Mouse (Mus musculus) testis, adult 2 months (tissue): ENCODE measurements around the gene Prkn.

Experiments
- CTCF ChIP-seq: fragments of 200-500 bp; IDR thresholded peaks from 2 replicates; pipeline ENCODE4 v1.5.1; 2012; ENCODE audit warnings: low read depth, mild to moderate bottlenecking, inconsistent platforms, low read length, moderate library complexity; ENCODE audit not compliant: control insufficient read depth, insufficient read depth, insufficient replicate concordance
- POLR2A ChIP-seq: fragments of 200-500 bp; IDR thresholded peaks from 2 replicates; pipeline ENCODE4 v1.6.1; 2012; ENCODE audit warnings: low read depth, mild to moderate bottlenecking, inconsistent platforms, low read length, moderate library complexity; ENCODE audit not compliant: control insufficient read depth

- TF ChIP-seq POLR2A, result no peak
- TF ChIP-seq CTCF, result no peak
Observed at GRCm38 (mm10) chr17:11211006-11211405, 370.8 kb downstream of the Prkn start.
